Mouse (Mus musculus) A20 (cell line): Measurements from ENCODE around the gene Trabd2b.

Experiments
- DNase-seq: peaks from one replicate; pipeline ENCODE4 v3.0.0-alpha.2; 2011; ENCODE audit warnings: low read depth, low spot score

The Trabd2b gene

DNA sequence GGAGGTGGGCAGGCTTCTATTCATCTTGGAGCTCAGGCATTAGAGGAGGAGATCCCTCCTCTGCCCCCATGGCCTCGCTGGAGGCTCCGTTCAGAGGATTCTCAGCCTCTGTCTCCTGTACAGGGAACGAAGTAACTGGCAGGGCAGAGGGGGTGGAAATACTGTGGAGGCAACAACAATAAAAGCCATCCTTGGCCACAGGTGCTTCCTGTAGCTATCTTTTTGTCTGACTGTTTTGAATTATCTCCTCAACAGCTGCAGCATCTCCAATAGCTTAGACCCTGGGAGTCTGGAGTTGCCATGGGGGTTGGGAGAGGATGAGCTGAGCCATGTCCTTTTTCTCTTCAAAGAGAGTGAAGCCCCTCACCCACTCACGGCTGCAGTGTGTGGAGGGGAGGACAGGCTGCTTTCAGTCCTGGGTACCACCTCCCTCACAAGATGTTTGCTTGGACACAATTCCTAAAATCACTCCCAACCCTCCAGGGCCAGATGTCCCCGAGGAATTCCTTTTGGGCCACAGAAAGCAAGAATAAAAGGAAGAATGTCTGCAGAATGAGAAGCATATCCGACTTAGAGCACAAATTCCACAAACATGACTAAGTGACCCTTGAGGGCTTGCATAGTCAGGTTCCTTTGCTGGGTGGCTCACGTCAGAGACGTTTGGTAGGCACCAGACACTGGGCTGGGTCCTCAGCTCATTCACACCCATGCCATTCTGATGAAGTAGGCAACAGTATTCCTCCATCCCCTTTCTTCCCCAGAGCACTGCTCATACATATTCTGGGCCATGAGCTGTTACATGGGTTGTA is 194.9 kb downstream of the Trabd2b start:
- DNase-seq, result no peak

- no peak for DNase-seq
Observed at GRCm38 (mm10) chr4:114605670-114606069, 199.1 kb downstream of the Trabd2b start.

- DNase-seq, result no peak
Observed at GRCm38 (mm10) chr4:114607873-114608272, 201.3 kb downstream of the Trabd2b start.

DNA sequence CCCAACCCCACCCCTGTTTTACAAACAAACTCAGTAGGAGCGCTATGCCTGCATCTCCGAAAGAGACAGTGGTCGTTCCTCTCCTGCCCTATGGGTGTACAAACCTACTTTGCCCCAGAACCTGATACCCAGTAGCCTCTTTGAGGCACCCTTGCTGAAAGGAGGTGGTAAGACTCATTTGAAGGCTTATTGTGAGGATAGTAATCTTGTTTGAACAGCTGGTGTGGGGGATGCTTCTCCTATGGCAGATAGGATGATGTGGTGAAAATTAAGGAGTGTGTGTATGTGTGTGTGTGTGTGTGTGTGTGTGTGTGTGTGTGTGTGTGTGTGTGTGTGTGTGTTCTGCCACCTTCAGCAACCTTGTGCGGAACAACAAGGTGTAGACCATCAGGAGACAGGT is 202.8 kb downstream of the Trabd2b start:
- no peak for DNase-seq

DNA sequence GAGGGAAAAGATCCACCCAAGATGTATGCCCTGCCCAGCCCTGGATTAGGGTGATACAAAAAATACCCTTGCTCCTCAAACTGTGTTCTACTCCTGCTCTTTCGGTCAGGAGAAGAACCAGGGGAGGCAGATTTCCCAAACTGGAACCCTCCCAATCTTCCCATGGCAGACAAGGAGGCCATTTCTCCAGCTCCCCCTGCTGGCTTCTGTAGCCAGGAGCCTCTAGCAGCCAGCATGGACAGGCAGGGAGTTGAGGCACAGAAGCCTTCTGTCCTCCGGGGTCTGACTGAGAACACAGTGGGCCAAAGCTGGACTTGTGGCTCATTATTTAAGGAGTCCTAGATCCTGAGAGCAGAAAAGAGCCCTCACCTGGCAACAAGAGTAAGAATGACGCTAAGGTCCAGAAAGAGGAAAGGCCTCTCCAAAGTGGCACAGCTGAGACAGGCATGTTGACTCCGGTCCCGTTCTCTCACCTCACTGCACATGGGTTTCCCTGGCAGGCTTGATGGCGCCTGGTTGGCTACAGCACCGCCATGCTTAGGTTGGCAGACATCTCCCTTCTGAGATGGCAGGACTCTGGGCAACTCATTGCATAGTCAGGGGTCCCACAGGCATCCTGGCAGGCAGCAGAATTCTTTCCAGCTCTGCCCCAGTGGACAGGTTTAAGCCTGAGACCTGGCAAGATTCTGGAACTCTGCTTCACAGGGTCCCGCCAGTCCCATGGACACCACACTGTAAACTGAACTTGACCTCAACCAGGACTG is 204.8 kb downstream of the Trabd2b start:
- no peak for DNase-seq

- DNase-seq, result no peak
Observed at GRCm38 (mm10) chr4:114612032-114612431, 205.5 kb downstream of the Trabd2b start.

DNA sequence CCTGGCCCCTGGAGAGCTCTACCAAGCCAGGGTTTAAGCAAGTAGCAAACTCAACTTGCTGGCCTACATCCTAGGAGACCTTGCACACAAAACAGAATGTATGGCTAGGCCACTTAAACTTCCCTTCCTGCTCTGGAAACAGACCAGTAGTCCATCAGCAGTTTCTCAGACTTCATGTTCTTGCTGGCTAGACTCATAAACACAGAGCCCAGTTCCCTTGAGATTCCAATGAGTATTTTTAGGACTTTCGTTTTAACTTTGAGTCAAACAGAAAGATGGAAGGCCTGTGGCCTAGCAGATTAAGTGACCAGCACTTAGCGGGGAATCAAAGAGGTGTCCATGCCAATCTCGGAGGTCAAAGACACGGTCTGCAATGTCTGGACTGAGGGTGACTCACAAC is 206.3 kb downstream of the Trabd2b start:
- DNase-seq, result no peak

- DNase-seq, result no peak
Observed at GRCm38 (mm10) chr4:114614086-114614485, 207.6 kb downstream of the Trabd2b start.

DNA sequence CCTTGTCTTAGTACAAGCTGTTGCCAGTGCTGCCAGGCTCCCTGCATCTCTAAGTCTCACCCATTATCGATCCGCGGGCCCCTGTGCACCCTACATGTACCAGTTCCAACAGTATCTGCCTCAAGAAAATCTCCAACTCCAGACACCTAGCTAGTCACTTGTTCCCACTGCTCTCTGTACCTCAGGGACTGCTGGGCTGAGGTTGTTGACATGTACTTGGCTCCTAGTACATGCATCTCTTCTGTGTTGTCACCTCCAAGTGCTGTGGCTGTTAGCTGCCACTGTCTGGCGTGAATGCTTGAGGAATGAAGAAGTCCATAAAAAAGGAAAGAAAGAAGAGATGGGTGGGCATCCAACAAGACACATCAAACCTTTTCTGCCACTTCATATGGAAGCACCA is 209.2 kb downstream of the Trabd2b start:
- no peak for DNase-seq

DNA sequence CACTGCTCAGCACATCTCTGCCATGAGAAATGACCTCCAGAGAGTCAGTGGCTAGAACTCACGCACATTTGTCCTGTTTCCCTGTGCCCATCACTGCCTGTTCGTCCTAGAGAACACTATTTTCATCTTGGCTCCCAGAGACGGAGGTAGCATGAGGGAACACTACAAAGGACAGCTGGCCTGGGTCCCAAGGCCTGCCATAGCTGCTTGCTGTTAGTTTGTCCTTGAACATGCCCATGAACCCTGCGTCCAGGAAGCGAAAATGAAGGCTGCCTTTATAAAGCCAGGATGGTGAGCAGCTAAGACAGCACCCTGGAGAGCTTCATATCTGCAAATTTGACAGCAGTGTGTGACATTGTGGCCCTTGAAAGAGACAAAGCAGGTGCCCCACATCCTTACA is 216.4 kb downstream of the Trabd2b start:
- no peak for DNase-seq

DNA sequence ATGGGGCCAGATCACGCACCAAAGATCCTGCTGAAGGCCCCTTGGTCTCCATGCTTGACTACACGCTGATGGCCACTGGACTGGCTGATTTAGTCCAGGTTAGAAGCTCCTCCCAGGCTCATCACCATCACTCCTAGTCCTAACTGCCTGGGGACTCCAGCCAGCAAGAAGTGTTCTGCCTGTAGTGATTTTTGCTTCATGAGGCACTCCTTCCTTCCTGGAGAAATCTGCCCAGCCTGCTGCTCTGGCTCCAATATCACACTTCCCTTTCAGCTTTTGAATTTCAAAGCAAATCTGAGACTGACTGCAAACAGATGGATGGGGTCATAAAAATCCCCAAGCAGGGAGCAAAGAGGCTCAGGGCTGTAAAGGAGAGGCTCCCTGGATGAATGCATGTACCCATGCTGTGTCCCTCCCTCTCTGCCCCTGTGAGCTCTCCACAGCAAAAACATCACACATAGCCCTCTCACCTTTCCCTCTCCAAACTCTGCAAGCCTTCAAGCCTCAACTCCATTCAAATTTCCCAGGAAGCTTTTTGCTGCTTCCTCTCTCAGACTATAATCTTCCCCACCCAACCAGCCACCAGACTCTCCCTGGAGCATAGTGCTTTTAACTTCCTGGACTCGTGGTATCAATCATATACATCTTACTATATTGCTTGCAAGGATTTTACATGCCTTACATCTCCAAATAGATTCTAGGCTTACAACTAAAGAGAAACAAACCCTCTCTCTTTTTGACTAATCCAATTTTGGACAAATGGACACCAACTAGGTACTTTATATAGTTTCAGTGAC is 217.8 kb downstream of the Trabd2b start:
- DNase-seq, result no peak

- no peak for DNase-seq
Observed at GRCm38 (mm10) chr4:114625357-114625756, 218.8 kb downstream of the Trabd2b start.

GRCm38 (mm10) chr4:114625920-114626319 is 219.4 kb downstream of the Trabd2b start:
- no peak for DNase-seq

- no peak for DNase-seq
Observed at GRCm38 (mm10) chr4:114627674-114628293, 221.3 kb downstream of the Trabd2b start.

DNA sequence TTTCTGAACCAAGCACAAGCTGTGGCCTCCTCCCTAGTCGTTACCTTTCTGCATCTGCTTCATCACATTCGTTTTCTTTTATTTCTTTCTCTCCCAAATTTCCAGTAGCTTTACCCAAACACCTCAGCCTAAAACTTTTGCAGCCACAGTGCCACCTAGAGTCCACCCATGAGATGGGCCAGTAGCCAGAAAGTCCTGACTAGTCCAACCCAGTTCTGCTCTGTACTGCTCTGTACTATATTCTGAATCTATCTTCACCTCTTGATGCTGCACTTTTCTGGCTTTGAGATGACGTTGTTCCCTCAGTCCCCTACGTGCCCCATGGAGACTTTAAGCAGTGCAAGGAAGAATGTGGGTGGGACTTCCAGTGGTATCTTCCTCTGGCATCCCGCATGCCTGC is 229.4 kb downstream of the Trabd2b start:
- DNase-seq, result peak; percentile 29

DNA sequence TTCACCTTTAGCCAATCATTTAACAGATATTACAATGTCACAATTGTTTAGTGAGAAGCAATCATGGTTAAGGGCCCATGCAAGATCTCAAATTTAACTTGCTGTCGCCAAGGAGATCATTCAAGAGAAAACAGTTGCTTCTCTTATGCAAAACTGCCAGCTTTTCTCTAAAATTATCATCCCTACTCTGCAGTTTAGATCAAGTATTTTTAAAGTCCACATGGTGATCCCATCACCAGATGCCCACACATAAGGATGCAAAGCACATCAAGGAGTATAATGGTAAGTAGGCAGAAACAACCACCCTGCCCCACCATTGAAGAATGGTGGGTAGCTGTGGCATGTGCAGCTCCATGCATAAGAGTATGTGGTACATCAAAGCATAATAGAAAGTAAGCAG is 229.8 kb downstream of the Trabd2b start:
- no peak for DNase-seq

GRCm38 (mm10) chr4:114637120-114637519 is 230.6 kb downstream of the Trabd2b start:
- DNase-seq, result peak; percentile 51

DNA sequence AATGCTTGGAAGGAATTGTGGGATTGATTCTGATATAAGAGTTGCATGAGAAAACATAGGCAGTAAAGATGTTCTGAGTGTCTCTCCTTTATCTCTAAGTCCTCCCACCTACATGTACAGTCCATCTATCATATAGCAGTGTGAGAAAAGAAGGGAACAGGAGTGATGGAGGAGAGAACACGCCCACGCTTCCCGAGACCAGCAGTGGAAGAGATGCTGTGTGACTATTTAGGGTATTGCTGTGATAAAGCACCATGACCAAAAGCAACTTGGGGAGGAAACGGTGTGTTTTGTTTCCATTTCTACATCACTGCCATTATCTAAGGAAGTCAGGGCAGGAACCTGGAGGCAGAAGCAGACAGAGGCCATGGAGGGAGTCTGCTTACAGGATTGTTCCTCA is 235.9 kb downstream of the Trabd2b start:
- DNase-seq, result no peak

- DNase-seq, result no peak
Observed at GRCm38 (mm10) chr4:114643679-114644208, 237.2 kb downstream of the Trabd2b start.

DNA sequence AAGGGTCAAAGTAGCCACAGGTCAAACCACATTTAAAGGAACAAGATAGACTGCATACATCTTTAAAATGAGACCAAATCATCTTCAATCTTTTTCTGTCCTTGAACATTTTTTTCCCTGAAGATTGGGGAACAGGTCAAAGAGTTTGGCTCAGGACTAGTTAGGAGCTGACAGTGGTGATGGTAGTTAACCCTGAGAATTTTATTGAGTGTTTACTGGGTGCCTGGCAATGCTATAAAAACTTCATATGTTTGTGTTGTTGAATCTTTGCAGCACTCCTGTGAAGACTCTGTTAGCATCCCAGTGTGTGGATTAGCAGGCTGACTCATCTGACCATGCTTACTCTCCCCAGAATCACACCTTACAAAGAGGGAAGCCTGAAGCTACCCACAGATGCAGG is 238.8 kb downstream of the Trabd2b start:
- DNase-seq, result no peak
